Mouse (Mus musculus): ENCODE measurements around the gene Pip4k2a. TPM values are rescaled to one million over a fixed set of nuclear protein-coding genes. Genes with fewer than 3 reads are reported as not detected.

Gene Pip4k2a
- polyA plus RNA-seq, 1 experiment from 2014 or later = 8.2 TPM

DNA sequence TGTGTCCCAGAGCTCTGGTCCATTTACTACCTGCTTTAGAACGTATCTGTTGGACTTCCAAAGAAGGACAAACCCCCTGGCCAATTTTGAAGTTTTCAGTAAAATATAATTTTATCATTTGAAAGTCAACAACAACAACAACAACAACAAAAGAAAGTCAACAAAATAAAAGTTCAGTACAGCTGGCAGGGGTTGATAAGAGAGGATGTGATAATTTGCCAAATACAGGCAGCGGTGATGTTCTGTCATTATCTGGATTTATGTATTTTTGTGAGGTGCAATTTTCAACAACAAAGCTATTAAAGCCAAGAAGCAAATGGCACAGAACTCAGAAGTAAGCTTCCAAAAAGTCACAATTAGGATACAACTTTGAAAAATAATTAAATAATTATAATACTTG is 80.1 kb downstream of the Pip4k2a start:
- no peak for ATAC-seq (ENCODE audit: insufficient number of reproducible peaks, low FRiP score, low TSS enrichment, low read depth)
- H3K4me1 ChIP-seq = peaks cover 23% of the 10 kb centered on the region
- WGBS = 90% methylated on average over 2 of the region's 2 CpGs

DNA sequence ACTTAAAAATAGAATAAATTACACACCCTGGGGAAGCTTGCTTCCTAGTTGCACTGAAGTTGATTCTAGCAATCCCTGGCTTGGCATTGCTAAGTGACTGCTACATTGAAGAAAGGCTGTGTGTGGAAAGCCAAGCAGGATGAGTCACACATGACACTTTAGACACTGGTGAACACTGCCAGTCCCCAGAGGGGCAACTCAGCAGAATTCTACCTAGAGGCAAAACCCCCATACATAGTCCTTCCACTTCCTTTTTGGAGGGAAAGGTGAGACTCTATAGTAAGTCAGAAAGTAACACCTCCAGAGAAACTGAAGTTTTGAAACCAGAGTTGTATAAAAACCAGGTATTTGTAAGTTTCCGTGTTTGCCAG is 80.6 kb downstream of the Pip4k2a start:
- no peak overlapping the region for H3K27ac ChIP-seq
- H3K9ac ChIP-seq = no peak overlapping the region
- no peaks in the 10 kb centered on the region for H3K9me3 ChIP-seq
- H3K27me3 ChIP-seq = no peaks in the 10 kb centered on the region
- WGBS = 71% methylated on average over 1 of the region's 1 CpGs
- ATAC-seq (ENCODE audit: insufficient number of reproducible peaks, low FRiP score, low TSS enrichment, low read depth) = no peak
- no peaks in the 10 kb centered on the region for H3K36me3 ChIP-seq
- H3K4me3 ChIP-seq = no peak overlapping the region
- H3K4me2 ChIP-seq = no peak overlapping the region
- peaks cover 23% of the 10 kb centered on the region for H3K4me1 ChIP-seq

More for the DNA sequence above, 80.1 kb downstream of the Pip4k2a start:
- H3K4me3 ChIP-seq = no peak overlapping the region
- no peaks in the 10 kb centered on the region for H3K9me3 ChIP-seq
- no peaks in the 10 kb centered on the region for H3K36me3 ChIP-seq
- no peaks in the 10 kb centered on the region for H3K27me3 ChIP-seq
- no peak overlapping the region for H3K27ac ChIP-seq
- no peak overlapping the region for H3K9ac ChIP-seq
- no peak overlapping the region for H3K4me2 ChIP-seq

DNA sequence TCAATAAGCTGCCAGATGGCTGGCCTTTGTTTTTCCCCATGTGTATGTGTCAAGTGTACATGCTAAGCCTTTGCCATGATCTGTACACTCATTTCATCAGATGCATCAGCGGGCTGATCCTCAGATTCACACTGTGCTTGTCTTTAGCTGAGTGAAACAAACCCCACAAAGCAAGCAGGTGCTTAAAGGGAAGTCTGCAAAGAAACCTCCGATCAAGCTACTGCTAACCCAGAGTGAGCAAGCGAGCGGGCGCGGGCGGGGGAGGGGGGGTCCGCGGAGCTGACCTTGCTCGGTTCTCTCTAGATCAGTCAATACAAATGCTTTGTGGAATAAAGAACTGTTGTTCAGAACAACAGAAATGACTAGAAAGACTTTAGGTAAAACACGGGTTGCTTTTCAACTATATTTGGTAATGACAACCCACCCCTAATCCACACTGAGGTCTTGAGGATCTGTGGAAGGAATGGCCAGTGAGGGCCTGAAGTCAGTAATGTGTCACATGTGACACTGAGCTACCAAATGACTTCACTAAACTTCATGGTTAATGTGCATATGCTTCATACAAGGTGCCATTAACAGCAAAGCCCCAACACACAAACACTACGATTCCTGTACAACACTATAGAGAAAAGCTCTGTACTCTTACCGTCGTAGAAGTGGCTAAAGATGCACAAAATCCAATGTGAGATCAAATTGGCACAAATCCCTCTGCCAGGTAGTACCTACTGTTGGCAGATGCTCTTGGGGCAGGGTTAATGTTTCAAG is 81.1 kb downstream of the Pip4k2a start:
- no peak for ATAC-seq (ENCODE audit: insufficient number of reproducible peaks, low FRiP score, low TSS enrichment, low read depth)
- Histone ChIP-seq H3K4me1 (peaks cover 23% of the 10 kb centered on the region), H3K27me3 (no peaks in the 10 kb centered on the region), H3K27ac (no peak overlapping the region), H3K9ac (no peak overlapping the region), H3K36me3 (no peaks in the 10 kb centered on the region), H3K4me2 (no peak overlapping the region), H3K4me3 (no peak overlapping the region), H3K9me3 (no peaks in the 10 kb centered on the region)
- 79% methylated on average over 14 of the region's 14 CpGs for WGBS

DNA sequence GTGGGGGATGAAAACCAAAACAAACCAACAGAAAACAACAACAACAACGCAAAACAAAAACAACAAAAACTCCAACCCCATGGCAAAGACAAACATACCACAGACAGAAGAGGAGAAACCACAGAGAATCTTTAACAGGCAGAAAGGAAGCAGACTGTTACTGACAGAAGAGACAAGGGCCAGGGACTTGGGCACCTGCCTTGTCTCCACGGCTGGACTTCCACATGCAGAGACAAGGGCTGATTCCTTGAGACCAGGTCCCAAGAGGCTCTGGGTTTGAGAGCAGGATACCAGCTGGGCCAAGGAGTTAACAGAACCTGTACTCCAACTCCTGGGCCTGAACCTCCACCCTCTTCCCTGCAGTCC is 81.9 kb downstream of the Pip4k2a start:
- H3K4me1 ChIP-seq = peaks cover 23% of the 10 kb centered on the region
- H3K4me3 ChIP-seq = no peak overlapping the region
- no peaks in the 10 kb centered on the region for H3K36me3 ChIP-seq
- no peaks in the 10 kb centered on the region for H3K9me3 ChIP-seq
- H3K27me3 ChIP-seq = no peaks in the 10 kb centered on the region
- no peak for ATAC-seq (ENCODE audit: insufficient number of reproducible peaks, low FRiP score, low TSS enrichment, low read depth)
- 68% methylated on average over 2 of the region's 2 CpGs for WGBS
- H3K9ac ChIP-seq = no peak overlapping the region
- H3K4me2 ChIP-seq = no peak overlapping the region
- H3K27ac ChIP-seq = no peak overlapping the region

DNA sequence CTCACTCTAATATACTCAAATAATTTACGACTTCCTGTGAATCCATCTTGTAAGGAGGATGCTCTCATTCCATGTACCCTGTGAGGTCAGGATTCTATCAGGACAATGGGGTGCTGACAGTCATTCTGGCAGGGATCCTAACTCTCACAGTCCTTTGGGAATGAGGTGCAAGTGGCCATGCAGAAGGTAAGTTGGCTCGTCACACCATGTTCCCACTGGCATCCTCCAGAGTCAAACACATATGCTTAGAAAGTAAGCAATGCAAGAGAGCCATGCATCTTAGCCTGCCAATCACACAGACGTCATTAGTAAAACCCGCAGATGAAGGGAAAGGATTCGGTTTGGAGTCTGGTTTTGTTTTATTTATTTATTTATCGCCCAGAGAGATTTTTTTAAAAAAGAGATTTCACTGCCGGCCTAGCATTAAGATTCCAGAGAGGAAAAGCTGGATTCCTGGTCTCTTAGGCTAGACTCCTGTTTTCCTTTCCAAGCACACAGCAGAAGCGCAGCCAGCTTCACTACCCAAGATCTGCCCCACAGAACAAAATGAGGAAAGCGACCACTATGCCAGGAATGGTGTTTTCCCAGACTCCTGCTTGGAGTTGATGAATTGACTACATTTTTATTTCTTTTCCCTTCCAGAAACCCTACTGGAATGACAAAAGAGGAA is 82.4 kb downstream of the Pip4k2a start:
- Histone ChIP-seq H3K4me3 (no peak overlapping the region), H3K36me3 (no peaks in the 10 kb centered on the region), H3K9me3 (no peaks in the 10 kb centered on the region), H3K4me1 (peaks cover 23% of the 10 kb centered on the region), H3K27me3 (no peaks in the 10 kb centered on the region), H3K27ac (no peak overlapping the region; the same call in 1 of the 2 replicates), H3K4me2 (no peak overlapping the region), H3K9ac (no peak overlapping the region)
- ATAC-seq (ENCODE audit: insufficient number of reproducible peaks, low FRiP score, low TSS enrichment, low read depth) = no peak
- 51% methylated on average over 9 of the region's 9 CpGs for WGBS

DNA sequence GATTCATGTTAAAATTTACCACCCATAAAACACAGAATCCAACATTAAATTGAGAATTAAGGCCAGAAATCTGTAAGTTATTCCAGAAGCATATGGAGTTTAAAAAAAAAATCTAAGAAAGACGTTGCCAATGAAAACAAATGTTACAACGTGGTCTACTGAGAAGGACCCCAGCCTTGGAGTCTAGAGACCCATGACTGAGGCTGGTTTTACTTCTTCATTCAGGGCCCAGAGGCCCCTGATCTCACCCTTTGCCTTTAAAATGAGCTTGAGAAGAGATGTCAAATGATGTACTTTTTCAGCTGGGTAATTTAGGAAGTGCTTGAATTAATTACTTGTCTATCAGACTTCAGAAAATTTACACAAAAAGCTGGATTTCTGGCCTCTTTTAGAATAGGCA is 83.2 kb downstream of the Pip4k2a start:
- no peak overlapping the region for H3K4me2 ChIP-seq
- H3K27ac ChIP-seq = no peak overlapping the region
- H3K9me3 ChIP-seq = no peaks in the 10 kb centered on the region
- no peaks in the 10 kb centered on the region for H3K36me3 ChIP-seq
- no peak overlapping the region for H3K4me3 ChIP-seq
- no peak overlapping the region for H3K9ac ChIP-seq
- ATAC-seq (ENCODE audit: insufficient number of reproducible peaks, low FRiP score, low TSS enrichment, low read depth) = no peak
- H3K4me1 ChIP-seq = peaks cover 23% of the 10 kb centered on the region
- 35% methylated on average over 2 of the region's 2 CpGs for WGBS
- H3K27me3 ChIP-seq = no peaks in the 10 kb centered on the region

DNA sequence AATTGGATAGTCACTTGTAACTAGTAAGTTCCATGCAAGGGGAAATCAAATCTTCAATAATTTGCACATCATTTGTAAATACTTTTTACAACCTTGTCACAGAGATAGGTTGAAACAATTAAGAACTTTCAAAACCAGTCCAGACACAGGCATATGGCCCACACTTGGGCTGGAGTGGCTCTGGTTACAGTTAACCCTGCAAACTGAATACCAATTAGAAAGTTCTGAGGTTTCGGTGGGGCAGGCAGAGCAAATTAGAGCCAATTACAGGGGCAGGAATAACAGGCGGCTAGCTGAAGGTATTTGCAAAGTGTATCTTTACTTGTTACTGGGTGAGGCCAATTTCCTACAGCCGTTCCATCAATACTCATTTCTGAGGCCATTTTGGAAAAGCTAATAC is 84.3 kb downstream of the Pip4k2a start:
- Histone ChIP-seq H3K36me3 (no peaks in the 10 kb centered on the region), H3K4me2 (no peak overlapping the region), H3K9ac (no peak overlapping the region), H3K4me1 (peaks cover 23% of the 10 kb centered on the region), H3K27ac (no peak overlapping the region), H3K9me3 (no peaks in the 10 kb centered on the region), H3K27me3 (no peaks in the 10 kb centered on the region), H3K4me3 (no peak overlapping the region)
- WGBS = 41% methylated on average over 3 of the region's 3 CpGs
- ATAC-seq (ENCODE audit: insufficient number of reproducible peaks, low FRiP score, low TSS enrichment, low read depth) = no peak

DNA sequence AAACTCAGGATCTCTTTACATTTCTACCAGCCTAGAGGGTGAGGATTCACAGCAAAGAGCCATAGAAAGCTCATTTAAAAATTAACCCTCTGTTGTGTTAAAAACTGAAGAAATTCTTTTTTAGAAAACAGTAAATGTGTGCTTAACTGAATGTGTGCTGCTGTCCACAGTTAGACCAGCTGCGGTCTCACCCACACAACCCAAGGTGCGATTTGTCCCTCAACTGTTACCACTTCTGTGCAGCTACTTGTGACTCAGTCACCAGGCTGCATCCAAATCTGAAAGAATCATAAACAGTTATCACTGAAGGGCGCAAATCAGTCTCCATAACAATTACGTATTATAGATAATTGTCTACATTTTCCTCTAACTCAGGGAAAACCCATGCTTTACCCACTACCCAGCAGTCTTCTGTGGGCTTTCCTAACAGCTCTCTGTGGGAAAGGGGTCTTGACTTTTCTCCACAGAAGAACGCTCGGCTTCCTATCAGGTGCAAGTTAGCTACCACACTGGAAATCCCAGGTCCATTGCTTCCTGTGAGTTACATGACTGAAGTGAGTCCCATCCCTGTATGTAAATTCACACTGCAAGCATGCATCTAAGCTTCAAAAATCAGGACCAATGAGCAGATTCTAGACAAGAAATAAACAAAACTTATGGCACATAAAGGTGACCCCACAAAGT is 86.5 kb downstream of the Pip4k2a start:
- WGBS = 93% methylated on average over 6 of the region's 6 CpGs
- no peak for ATAC-seq (ENCODE audit: insufficient number of reproducible peaks, low FRiP score, low TSS enrichment, low read depth)
- no peak overlapping the region for H3K4me3 ChIP-seq
- no peak overlapping the region for H3K9ac ChIP-seq
- H3K4me1 ChIP-seq = peaks cover 23% of the 10 kb centered on the region
- no peaks in the 10 kb centered on the region for H3K9me3 ChIP-seq
- no peak overlapping the region for H3K4me2 ChIP-seq
- no peak overlapping the region for H3K27ac ChIP-seq
- H3K36me3 ChIP-seq = no peaks in the 10 kb centered on the region
- H3K27me3 ChIP-seq = no peaks in the 10 kb centered on the region

DNA sequence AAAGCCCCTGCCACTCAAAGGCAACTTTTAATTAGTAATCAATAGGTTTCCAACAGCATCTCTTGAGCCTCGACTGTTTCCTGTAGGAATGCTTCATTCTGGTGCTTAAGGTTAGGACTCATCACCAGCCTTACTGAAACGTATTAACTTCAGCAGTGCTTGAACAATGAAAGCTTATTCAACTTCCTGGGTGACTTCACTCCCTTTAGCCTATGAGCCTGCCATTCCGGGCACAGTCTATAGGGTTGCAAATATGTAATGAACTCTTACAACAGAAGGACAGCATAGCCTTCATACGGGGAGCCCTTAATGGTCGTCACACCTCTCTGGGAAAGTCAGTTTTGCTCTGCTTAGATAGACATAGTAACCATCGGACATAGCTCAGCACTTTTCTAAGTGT is 87.7 kb downstream of the Pip4k2a start:
- H3K27ac ChIP-seq = no peak overlapping the region
- ATAC-seq (ENCODE audit: insufficient number of reproducible peaks, low FRiP score, low TSS enrichment, low read depth) = no peak
- no peaks in the 10 kb centered on the region for H3K36me3 ChIP-seq
- H3K9ac ChIP-seq = no peak overlapping the region
- H3K4me1 ChIP-seq = peaks cover 14% of the 10 kb centered on the region; the same call in 1 of the 2 replicates
- H3K4me2 ChIP-seq = no peak overlapping the region
- no peak overlapping the region for H3K4me3 ChIP-seq
- H3K9me3 ChIP-seq = no peaks in the 10 kb centered on the region
- H3K27me3 ChIP-seq = no peaks in the 10 kb centered on the region
- 80% methylated on average over 6 of the region's 6 CpGs for WGBS

DNA sequence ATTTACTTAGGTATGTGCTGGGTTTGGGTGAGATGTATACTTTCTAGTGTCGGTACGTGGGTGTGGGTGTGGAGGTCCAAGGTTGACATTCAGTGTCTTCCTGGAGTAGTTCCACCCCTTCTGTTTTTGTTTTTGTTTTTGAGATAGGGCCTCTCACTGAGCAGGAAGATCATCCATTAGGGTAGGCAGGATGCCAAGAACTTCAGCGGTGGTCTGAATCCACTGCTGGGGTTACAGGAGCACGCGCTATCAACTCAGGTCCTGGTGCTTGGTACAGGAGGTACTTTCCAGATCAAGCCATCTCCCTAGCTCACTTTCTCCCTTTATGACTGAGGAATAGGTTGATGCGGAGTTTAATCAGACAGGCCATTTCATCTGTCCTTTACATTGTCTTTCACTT is 88.2 kb downstream of the Pip4k2a start:
- H3K27ac ChIP-seq = no peak overlapping the region
- H3K4me3 ChIP-seq = no peak overlapping the region
- no peaks in the 10 kb centered on the region for H3K9me3 ChIP-seq
- H3K27me3 ChIP-seq = no peaks in the 10 kb centered on the region
- H3K36me3 ChIP-seq = no peaks in the 10 kb centered on the region
- WGBS = 76% methylated on average over 6 of the region's 6 CpGs
- H3K4me1 ChIP-seq = peaks cover 11% of the 10 kb centered on the region; the same call in 1 of the 2 replicates
- H3K4me2 ChIP-seq = no peak overlapping the region
- no peak overlapping the region for H3K9ac ChIP-seq
- ATAC-seq (ENCODE audit: insufficient number of reproducible peaks, low FRiP score, low TSS enrichment, low read depth) = no peak

DNA sequence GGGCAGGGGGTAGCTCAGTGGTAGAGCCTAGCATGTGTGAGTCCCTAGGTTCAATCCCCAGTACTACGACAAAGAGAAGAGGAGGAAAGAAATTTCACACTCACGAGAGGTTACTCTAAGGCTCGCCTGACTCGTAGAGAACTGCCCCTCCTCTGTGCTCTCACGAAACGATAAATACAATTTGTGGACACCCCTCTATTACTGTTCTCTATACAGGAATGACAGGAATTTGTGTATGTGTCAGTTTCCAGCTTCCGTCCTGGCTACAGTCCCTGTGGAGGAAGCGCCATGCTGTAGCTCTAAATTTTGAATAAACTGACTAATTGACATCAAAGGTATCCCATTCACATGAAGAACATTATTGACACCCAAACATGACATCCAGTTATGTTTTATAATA is 90.7 kb downstream of the Pip4k2a start:
- Histone ChIP-seq H3K4me1 (no peaks in the 10 kb centered on the region), H3K4me3 (no peak overlapping the region), H3K27ac (0 out of 2 replicates have a peak overlapping the region, but pooled peaks have one; percentile 4), H3K9me3 (no peaks in the 10 kb centered on the region), H3K9ac (no peak overlapping the region), H3K27me3 (no peaks in the 10 kb centered on the region), H3K4me2 (no peak overlapping the region), H3K36me3 (no peaks in the 10 kb centered on the region)
- WGBS = 64% methylated on average over 8 of the region's 8 CpGs
- ATAC-seq (ENCODE audit: insufficient number of reproducible peaks, low FRiP score, low TSS enrichment, low read depth) = no peak

DNA sequence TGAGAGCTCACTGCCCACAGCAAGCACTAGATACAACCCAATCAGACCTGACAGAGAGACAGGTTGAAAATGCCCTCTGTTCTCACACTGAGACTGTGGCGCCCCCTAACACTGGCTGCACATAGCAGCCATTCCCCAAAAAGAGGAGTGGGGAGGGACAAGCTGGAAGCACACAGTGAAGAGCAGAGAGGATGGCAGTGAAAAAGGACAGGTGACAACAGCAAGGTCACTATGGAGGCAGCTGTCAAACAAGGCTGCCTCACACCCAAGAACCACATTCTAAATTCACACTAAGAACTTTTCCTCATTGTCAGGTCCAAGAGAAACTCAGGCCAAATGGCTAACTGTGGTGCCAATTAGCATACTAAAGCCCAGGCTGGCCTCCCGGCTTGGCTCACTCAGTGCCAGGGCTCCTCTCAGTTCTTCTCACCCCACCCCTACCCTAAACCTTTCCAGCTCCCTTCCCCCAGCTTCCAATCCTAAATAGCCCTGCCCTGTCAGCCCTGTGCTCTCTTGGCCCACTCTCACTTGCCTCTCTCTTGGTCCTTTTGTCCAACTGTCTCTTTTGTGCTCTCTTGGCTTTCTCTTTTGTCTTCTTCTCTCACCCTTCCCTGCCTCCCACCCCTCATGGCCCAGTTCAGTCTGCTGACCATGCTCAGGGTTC is 91.4 kb downstream of the Pip4k2a start:
- H3K36me3 ChIP-seq = no peaks in the 10 kb centered on the region
- 49% methylated on average over 2 of the region's 2 CpGs for WGBS
- no peak overlapping the region for H3K4me2 ChIP-seq
- H3K27ac ChIP-seq = 0 out of 2 replicates have a peak overlapping the region, but pooled peaks have one; percentile 4
- ATAC-seq (ENCODE audit: insufficient number of reproducible peaks, low FRiP score, low TSS enrichment, low read depth) = no peak
- H3K27me3 ChIP-seq = no peaks in the 10 kb centered on the region
- H3K4me1 ChIP-seq = no peaks in the 10 kb centered on the region
- H3K9me3 ChIP-seq = no peaks in the 10 kb centered on the region
- no peak overlapping the region for H3K9ac ChIP-seq
- no peak overlapping the region for H3K4me3 ChIP-seq

Measured in limb, embryonic 15.5 days (tissue).